ENCODE assay signal across 28 mouse cellular contexts in genomic region chr2:71523431-71523830, GRCm38 (mm10). TPM values are rescaled to one million over a fixed set of nuclear protein-coding genes. Genes with fewer than 3 reads are reported as not detected.
DNase-seq lines count a peak whose midpoint lies in the region; ATAC-seq and TF ChIP-seq lines count a peak whose summit lies in the region.
"Had no signal": no experiment of that assay in that cellular context is flagged by ENCODE, and none has a peak within 500 bp of the region (broad histone marks: within the 10 kb centered on the region; RNA-seq: fewer than 3 reads in every experiment).

No protein-coding gene starts in this region.

- no peaks in the 10 kb centered on the region for H3K36me3 ChIP-seq in forebrain, embryonic 13.5 days (ENCODE audit: poor library complexity, severe bottlenecking)
- no peaks in the 10 kb centered on the region for H3K36me3 ChIP-seq in forebrain, embryonic 10.5 days (replicated peaks)
- H3K36me3 ChIP-seq in midbrain, embryonic 11.5 days (ENCODE audit: control insufficient read depth, insufficient read depth, low read length) = no peaks in the 10 kb centered on the region
- H3K36me3 ChIP-seq in midbrain, postnatal 0 days (ENCODE audit: insufficient read depth, low read length) = no peaks in the 10 kb centered on the region
- H3K36me3 ChIP-seq in embryonic facial prominence, embryonic 11.5 days (replicated peaks; ENCODE audit: control insufficient read depth, insufficient read depth, low read depth, low read length) = no peaks in the 10 kb centered on the region
- H3K36me3 ChIP-seq in liver, embryonic 12.5 days = no peaks in the 10 kb centered on the region
- H3K36me3 ChIP-seq in heart, embryonic 11.5 days (ENCODE audit: control insufficient read depth, insufficient read depth, low read length) = no peaks in the 10 kb centered on the region
- H3K36me3 ChIP-seq: embryonic facial prominence, embryonic 12.5 days; limb, embryonic 10.5 days; midbrain, embryonic 13.5 days had no signal

- TF ChIP-seq CTCF in midbrain, postnatal 0 days (IDR thresholded peaks at IDR 0.05) = no peak

- peak overlapping the region; percentile 47 for H3K4me2 ChIP-seq in forebrain, embryonic 13.5 days
- H3K4me2 ChIP-seq in midbrain, embryonic 11.5 days = no peak overlapping the region
- H3K4me2 ChIP-seq in midbrain, postnatal 0 days (ENCODE audit: low read depth, low read length, poor library complexity, severe bottlenecking) = no peak overlapping the region
- no peak overlapping the region for H3K4me2 ChIP-seq in embryonic facial prominence, embryonic 11.5 days (ENCODE audit: low read depth, low read length)
- no peak overlapping the region for H3K4me2 ChIP-seq in liver, embryonic 12.5 days
- H3K4me2 ChIP-seq in heart, embryonic 11.5 days = no peak overlapping the region
- H3K4me2 ChIP-seq: embryonic facial prominence, embryonic 12.5 days; midbrain, embryonic 13.5 days had no signal

- 58% methylated on average over 4 of the region's 4 CpGs for WGBS in forebrain, embryonic 13.5 days
- WGBS in forebrain, embryonic 10.5 days = 47% methylated on average over 4 of the region's 4 CpGs
- WGBS in midbrain, embryonic 11.5 days = 50% methylated on average over 4 of the region's 4 CpGs
- WGBS in midbrain, postnatal 0 days = 58% methylated on average over 4 of the region's 4 CpGs
- WGBS in embryonic facial prominence, embryonic 11.5 days = 48% methylated on average over 4 of the region's 4 CpGs
- 26% methylated on average over 4 of the region's 4 CpGs for WGBS in liver, embryonic 12.5 days (ENCODE audit: insufficient replicate concordance)
- WGBS in heart, embryonic 11.5 days (ENCODE audit: insufficient replicate concordance) = 28% methylated on average over 4 of the region's 4 CpGs

- peaks cover 76% of the 10 kb centered on the region for H3K27me3 ChIP-seq in forebrain, embryonic 13.5 days
- peaks cover 100% of the 10 kb centered on the region for H3K27me3 ChIP-seq in forebrain, embryonic 10.5 days (ENCODE audit: poor library complexity, severe bottlenecking)
- peaks cover 88% of the 10 kb centered on the region for H3K27me3 ChIP-seq in midbrain, embryonic 11.5 days (ENCODE audit: control insufficient read depth, insufficient read depth, low read length)
- peaks cover 76% of the 10 kb centered on the region for H3K27me3 ChIP-seq in midbrain, postnatal 0 days (ENCODE audit: insufficient read depth, low read length)
- peaks cover 31% of the 10 kb centered on the region for H3K27me3 ChIP-seq in embryonic facial prominence, embryonic 11.5 days (ENCODE audit: control insufficient read depth, insufficient read depth, low read length)
- peaks cover 66% of the 10 kb centered on the region for H3K27me3 ChIP-seq in liver, embryonic 12.5 days (replicated peaks)
- H3K27me3 ChIP-seq in heart, embryonic 11.5 days (ENCODE audit: control insufficient read depth, insufficient read depth, low read length) = peaks cover 56% of the 10 kb centered on the region

- peaks cover 44% of the 10 kb centered on the region for H3K4me1 ChIP-seq in forebrain, embryonic 13.5 days
- peaks cover 49% of the 10 kb centered on the region for H3K4me1 ChIP-seq in forebrain, embryonic 10.5 days
- H3K4me1 ChIP-seq in midbrain, embryonic 11.5 days (ENCODE audit: control insufficient read depth, insufficient read depth, low read length) = no peaks in the 10 kb centered on the region
- H3K4me1 ChIP-seq in midbrain, postnatal 0 days (ENCODE audit: insufficient read depth, low read length) = no peaks in the 10 kb centered on the region
- H3K4me1 ChIP-seq in embryonic facial prominence, embryonic 11.5 days (ENCODE audit: control insufficient read depth, insufficient read depth, low read length) = no peaks in the 10 kb centered on the region
- H3K4me1 ChIP-seq in liver, embryonic 12.5 days = peaks cover 14% of the 10 kb centered on the region
- H3K4me1 ChIP-seq in heart, embryonic 11.5 days (ENCODE audit: control insufficient read depth, insufficient read depth, low read length) = no peaks in the 10 kb centered on the region

- no peak overlapping the region; the same call in 1 of the 2 replicates for H3K9ac ChIP-seq in forebrain, embryonic 13.5 days
- no peak overlapping the region for H3K9ac ChIP-seq in midbrain, embryonic 11.5 days (ENCODE audit: low read length)
- H3K9ac ChIP-seq in midbrain, postnatal 0 days (replicated peaks; ENCODE audit: low read length, poor library complexity, severe bottlenecking) = no peak overlapping the region
- no peak overlapping the region for H3K9ac ChIP-seq in embryonic facial prominence, embryonic 11.5 days (replicated peaks; ENCODE audit: low read length)
- H3K9ac ChIP-seq in liver, embryonic 12.5 days = no peak overlapping the region
- no peak overlapping the region for H3K9ac ChIP-seq in heart, embryonic 11.5 days (ENCODE audit: low read depth, low read length)
- H3K9ac ChIP-seq: embryonic facial prominence, embryonic 12.5 days; midbrain, embryonic 13.5 days had no signal

- no peak for DNase-seq in forebrain, embryonic 10.5 days (ENCODE audit: extremely low spot score, low spot score)
- DNase-seq in midbrain, embryonic 11.5 days (ENCODE audit: low spot score, missing footprints) = peak; percentile 89
- no peak for DNase-seq in midbrain, postnatal 0 days (ENCODE audit: low spot score)
- no peak for DNase-seq in embryonic facial prominence, embryonic 11.5 days (ENCODE audit: low spot score)
- no peak for DNase-seq in urinary bladder, adult 2 months (ENCODE audit: low spot score)
- DNase-seq: adrenal gland, postnatal 36 days; cerebellum, postnatal 10 days; gastrocnemius, postnatal 36 days; heart, adult 2 months; heart, postnatal 36 days; kidney, adult 2 months; layer of hippocampus, adult 9-11 months; lung, adult 2 months; lung, postnatal 14 days; right cerebral cortex, postnatal 25 days; spleen, adult 18-20 months had no signal

- no peak for ATAC-seq in forebrain, embryonic 13.5 days
- ATAC-seq in midbrain, embryonic 11.5 days (ENCODE audit: low FRiP score) = no peak
- no peak for ATAC-seq in midbrain, postnatal 0 days (ENCODE audit: low FRiP score)
- ATAC-seq in embryonic facial prominence, embryonic 11.5 days (replicated peaks; ENCODE audit: insufficient number of reproducible peaks, low FRiP score, low TSS enrichment, low read depth) = 0 out of 2 replicates have a peak, but pooled peaks have one; percentile 49
- 0 out of 2 replicates have a peak, but pooled peaks have one; percentile 5 for ATAC-seq in liver, embryonic 12.5 days
- no peak for ATAC-seq in heart, embryonic 11.5 days (replicated peaks; ENCODE audit: insufficient number of reproducible peaks, low FRiP score, low TSS enrichment)
- ATAC-seq: CD4-positive, CD25-positive, alpha-beta regulatory T cell, adult 4 months; midbrain, embryonic 13.5 days had no signal

- no peaks in the 10 kb centered on the region for H3K9me3 ChIP-seq in forebrain, embryonic 13.5 days (replicated peaks)
- no peaks in the 10 kb centered on the region for H3K9me3 ChIP-seq in forebrain, embryonic 10.5 days
- no peaks in the 10 kb centered on the region for H3K9me3 ChIP-seq in midbrain, embryonic 11.5 days (ENCODE audit: control insufficient read depth, low read length)
- no peaks in the 10 kb centered on the region for H3K9me3 ChIP-seq in midbrain, postnatal 0 days (ENCODE audit: low read length)
- H3K9me3 ChIP-seq in embryonic facial prominence, embryonic 11.5 days (replicated peaks; ENCODE audit: control insufficient read depth, low read length) = no peaks in the 10 kb centered on the region
- no peaks in the 10 kb centered on the region for H3K9me3 ChIP-seq in liver, embryonic 12.5 days (replicated peaks)
- no peaks in the 10 kb centered on the region for H3K9me3 ChIP-seq in heart, embryonic 11.5 days (replicated peaks; ENCODE audit: control insufficient read depth, low read length)
- H3K9me3 ChIP-seq: embryonic facial prominence, embryonic 12.5 days; limb, embryonic 10.5 days; midbrain, embryonic 13.5 days had no signal

- peak overlapping the region; percentile 51 for H3K27ac ChIP-seq in forebrain, embryonic 13.5 days
- no peak overlapping the region for H3K27ac ChIP-seq in forebrain, embryonic 10.5 days
- H3K27ac ChIP-seq in midbrain, embryonic 11.5 days (ENCODE audit: low read depth, low read length) = no peak overlapping the region
- H3K27ac ChIP-seq in midbrain, postnatal 0 days (ENCODE audit: low read depth, low read length) = no peak overlapping the region
- H3K27ac ChIP-seq in embryonic facial prominence, embryonic 11.5 days (replicated peaks; ENCODE audit: low read depth, low read length) = no peak overlapping the region
- no peak overlapping the region for H3K27ac ChIP-seq in liver, embryonic 12.5 days
- H3K27ac ChIP-seq in heart, embryonic 11.5 days (ENCODE audit: low read depth, low read length) = no peak overlapping the region
- H3K27ac ChIP-seq: embryonic facial prominence, embryonic 12.5 days; heart, adult 2 months; kidney, postnatal 0 days; limb, embryonic 10.5 days; midbrain, embryonic 13.5 days had no signal

- H3K4me3 ChIP-seq in forebrain, embryonic 13.5 days = peak overlapping the region; percentile 9; the same call in 1 of the 2 replicates
- no peak overlapping the region for H3K4me3 ChIP-seq in forebrain, embryonic 10.5 days
- no peak overlapping the region for H3K4me3 ChIP-seq in midbrain, embryonic 11.5 days (ENCODE audit: low read depth, low read length)
- no peak overlapping the region for H3K4me3 ChIP-seq in midbrain, postnatal 0 days (ENCODE audit: low read depth, low read length)
- H3K4me3 ChIP-seq in embryonic facial prominence, embryonic 11.5 days (ENCODE audit: low read depth, low read length) = no peak overlapping the region
- no peak overlapping the region for H3K4me3 ChIP-seq in liver, embryonic 12.5 days
- H3K4me3 ChIP-seq in heart, embryonic 11.5 days (ENCODE audit: low read depth, low read length) = no peak overlapping the region
- H3K4me3 ChIP-seq: embryonic facial prominence, embryonic 12.5 days; heart, adult 2 months; limb, embryonic 10.5 days; midbrain, embryonic 13.5 days had no signal

RNA-seq across cellular contexts. Expression of gene Dlx1, which starts 4.5 kb away (rescaled TPM):
- 278 and 287 TPM in 2 replicates for polyA plus RNA-seq in forebrain, embryonic 13.5 days (2015; fragmentation: Nextera tagmentation; extraction: Ambion mirVana)
- polyA plus RNA-seq in forebrain, embryonic 10.5 days (2016; fragmentation: Nextera tagmentation; extraction: Ambion mirVana) = 32.5 and 32.9 TPM in 2 replicates
- 13.6 and 17.3 TPM in 2 replicates for polyA plus RNA-seq in midbrain, embryonic 11.5 days (2014; fragmentation: Nextera tagmentation; extraction: Ambion mirVana)
- total RNA-seq in midbrain, postnatal 0 days (2014; rRNA removed) = 2.8 and 8.8 TPM in 2 replicates
- 10.5 and 25.5 TPM in 2 replicates for polyA plus RNA-seq in midbrain, postnatal 0 days (2015; fragmentation: Nextera tagmentation; extraction: Ambion mirVana)
- 53.9 and 76.2 TPM in 2 replicates for polyA plus RNA-seq in embryonic facial prominence, embryonic 11.5 days (2014; fragmentation: Nextera tagmentation; extraction: Ambion mirVana)
- polyA plus RNA-seq in liver, embryonic 12.5 days (2016; fragmentation: Nextera tagmentation; extraction: Ambion mirVana) = 0.19 and 0.23 TPM in 2 replicates
- 0.10 and 0.11 TPM in 2 replicates for polyA plus RNA-seq in urinary bladder, adult 2 months (2012; rRNA removed)
- polyA plus RNA-seq in heart, embryonic 11.5 days (2014; fragmentation: Nextera tagmentation; extraction: Ambion mirVana) = 1.0 and 2.1 TPM in 2 replicates
- total RNA-seq: gastrocnemius, adult 18-20 months; gastrocnemius, postnatal 36 days; liver, adult 2 months; megakaryocyte progenitor cell, adult 5-6 weeks had no signal
- polyA plus RNA-seq: CD4-positive, CD25-positive, alpha-beta regulatory T cell, adult 4 months; heart, embryonic 14.5 days; kidney, postnatal 0 days; liver, adult 2 months had no signal

RNA-seq across cellular contexts. Expression of gene Dlx2, which starts 23.1 kb away (rescaled TPM):
- polyA plus RNA-seq in forebrain, embryonic 13.5 days (2015; fragmentation: Nextera tagmentation; extraction: Ambion mirVana) = 71.0 and 83.2 TPM in 2 replicates
- 15.5 and 17.8 TPM in 2 replicates for polyA plus RNA-seq in forebrain, embryonic 10.5 days (2016; fragmentation: Nextera tagmentation; extraction: Ambion mirVana)
- 4.7 and 5.8 TPM in 2 replicates for polyA plus RNA-seq in midbrain, embryonic 11.5 days (2014; fragmentation: Nextera tagmentation; extraction: Ambion mirVana)
- 0.38 and 1.2 TPM in 2 replicates for total RNA-seq in midbrain, postnatal 0 days (2014; rRNA removed)
- 3.1 and 8.4 TPM in 2 replicates for polyA plus RNA-seq in midbrain, postnatal 0 days (2015; fragmentation: Nextera tagmentation; extraction: Ambion mirVana)
- polyA plus RNA-seq in embryonic facial prominence, embryonic 11.5 days (2014; fragmentation: Nextera tagmentation; extraction: Ambion mirVana) = 18.0 and 20.3 TPM in 2 replicates
- 0.08 and 0.12 TPM in 2 replicates for polyA plus RNA-seq in liver, embryonic 12.5 days (2016; fragmentation: Nextera tagmentation; extraction: Ambion mirVana)
- polyA plus RNA-seq in urinary bladder, adult 2 months (2012; rRNA removed) = not detected in 2 replicates
- 0.65 and 1.3 TPM in 2 replicates for polyA plus RNA-seq in heart, embryonic 11.5 days (2014; fragmentation: Nextera tagmentation; extraction: Ambion mirVana)
- total RNA-seq: gastrocnemius, adult 18-20 months; gastrocnemius, postnatal 36 days; heart, adult 2 months; heart, postnatal 36 days; liver, adult 2 months; megakaryocyte progenitor cell, adult 5-6 weeks had no signal
- polyA plus RNA-seq: CD4-positive, CD25-positive, alpha-beta regulatory T cell, adult 4 months; heart, adult 2 months; kidney, adult 2 months; kidney, postnatal 0 days; liver, adult 2 months had no signal

Comparison
In these comparisons a context has a peak if more than half of its experiments do, and no peak if none do; other contexts are left out.
1. ATAC-seq: peak in embryonic facial prominence, embryonic 11.5 days (single experiment) and liver, embryonic 12.5 days (single experiment); none in forebrain, embryonic 13.5 days (single experiment), midbrain, embryonic 11.5 days (single experiment), midbrain, postnatal 0 days (single experiment) and heart, embryonic 11.5 days (single experiment).